Mouse (Mus musculus) MEL (cell line): Measurements from ENCODE around the gene Mcm3ap.
A peak's percentile ranks its signal among the peaks of the same experiment; 100 is the strongest.

Experiments used
- GABPA ChIP-seq: IDR thresholded peaks from 2 replicates; pipeline ENCODE4 v1.6.1; 2012; ENCODE audit warnings: low read depth, mild to moderate bottlenecking, inconsistent platforms, low read length, improper control_type of control experiment, moderate library complexity
- TCF12 ChIP-seq: IDR thresholded peaks from 2 replicates; pipeline ENCODE4 v1.6.1; 2014; ENCODE audit warnings: low read depth, mild to moderate bottlenecking, inconsistent platforms, low read length, improper control_type of control experiment, moderate library complexity

- TF ChIP-seq TCF12 (peak; percentile 65), GABPA (no peak)
Measured at GRCm38 (mm10) chr10:76531375-76531774, 62.6 kb downstream of the Mcm3ap start, which contains the start of gene Lss.
